Mouse (Mus musculus) yolk sac, embryonic 10.5 days (tissue): ENCODE data around the gene Dio1.

Experiments used
- DNase-seq: peaks from one replicate; pipeline ENCODE4 v3.0.0-alpha.2; 2017; ENCODE audit warnings: low spot score

Dio1 gene

DNA sequence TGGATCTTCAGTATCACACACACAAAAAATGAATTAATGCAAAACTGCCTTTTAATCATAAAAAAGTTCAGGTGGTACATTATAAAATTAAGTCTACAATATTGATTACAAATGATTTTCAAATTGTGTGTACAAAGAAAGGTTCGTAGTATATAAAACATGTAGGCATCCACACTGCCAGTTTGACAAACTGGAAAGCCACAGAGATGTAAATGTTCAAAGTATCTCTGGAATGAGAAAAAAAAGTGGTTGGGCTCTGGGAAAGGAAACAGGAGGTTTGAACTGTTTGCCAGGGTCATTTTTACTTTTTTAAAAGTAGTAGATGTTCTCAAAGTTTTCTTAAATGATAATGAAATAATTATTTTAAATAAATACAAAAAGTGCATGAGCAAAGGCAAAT lies 60.9 kb downstream of the Dio1 start:
- DNase-seq, result no peak

DNA sequence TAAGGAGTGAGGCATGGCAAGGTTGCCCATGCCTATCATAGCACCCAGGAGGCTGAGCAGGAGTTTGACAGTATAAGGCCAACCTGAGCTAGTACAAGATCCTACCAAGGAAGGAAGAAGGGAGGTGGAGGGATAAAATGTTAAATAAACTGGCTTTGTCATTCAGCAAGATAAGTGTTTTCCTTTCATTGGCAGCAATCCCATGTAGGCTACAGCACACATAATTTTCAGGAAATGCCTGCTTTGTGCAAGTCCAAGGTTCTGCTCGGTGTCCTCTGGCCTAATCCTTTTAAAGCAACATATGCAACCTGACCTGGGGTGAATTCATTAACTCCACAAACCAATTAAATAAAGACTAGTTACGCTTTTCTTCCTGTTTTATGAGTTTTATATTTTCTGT lies 61.6 kb downstream of the Dio1 start:
- DNase-seq, result no peak

DNA sequence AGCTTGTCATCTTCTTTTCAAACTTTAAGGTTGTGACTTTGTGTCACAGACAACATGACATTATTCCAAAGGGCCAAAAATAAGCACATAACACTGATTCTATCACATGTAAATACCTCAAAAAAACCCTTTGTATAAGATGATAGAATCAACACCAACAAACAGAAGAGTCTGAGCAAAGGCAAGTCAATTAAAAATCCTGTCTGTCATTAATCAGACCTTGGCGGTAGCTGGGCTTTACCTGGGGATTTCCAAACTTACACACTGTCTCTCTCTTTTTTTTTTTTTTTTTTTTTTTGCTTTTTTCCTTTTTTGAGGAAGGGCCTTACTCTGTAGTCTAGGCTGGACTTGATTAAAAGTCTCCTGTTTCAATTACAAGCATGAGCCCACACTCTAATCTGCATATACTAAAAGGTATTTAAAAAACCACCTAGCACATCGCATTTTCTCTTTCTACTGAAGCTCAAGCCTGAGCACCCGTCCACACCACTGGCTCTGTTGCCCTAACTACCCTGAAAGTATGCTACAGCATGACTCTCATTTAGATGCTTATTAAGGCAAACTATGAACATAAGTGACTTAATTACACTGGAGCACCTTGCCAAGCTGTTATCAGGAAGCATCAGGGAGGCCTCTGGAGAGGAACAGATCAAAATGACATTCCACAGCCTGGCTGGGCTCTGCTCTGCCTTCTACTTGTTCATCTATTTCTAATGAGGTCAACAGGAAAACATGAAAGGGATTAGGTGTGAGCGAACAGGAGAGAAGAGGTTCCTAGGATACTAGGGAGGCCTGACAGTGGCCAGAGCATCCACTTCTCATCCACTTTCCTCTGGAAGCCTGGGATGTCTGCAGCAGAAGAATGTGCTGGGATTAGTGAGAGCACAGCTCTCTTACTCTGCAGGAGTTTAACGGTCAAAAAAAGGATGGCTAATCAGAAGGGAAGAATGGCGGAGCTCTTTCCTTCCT lies 63.3 kb downstream of the Dio1 start:
- peak; percentile 23 for DNase-seq
